Comparison of ENCODE assay signal across 8 mouse cellular contexts in genomic region chr13:45512531-45512930, GRCm38 (mm10). TPM values are rescaled to one million over a fixed set of nuclear protein-coding genes. Genes with fewer than 3 reads are reported as not detected.
DNase-seq lines count a peak whose midpoint lies in the region; ATAC-seq and TF ChIP-seq lines count a peak whose summit lies in the region.

No protein-coding gene starts in this region.

- TF ChIP-seq POLR2A in liver, adult 2 months (IDR thresholded peaks at IDR 0.05; ENCODE audit: extremely low read depth, insufficient read depth, low read length) = no peak

- no peak overlapping the region for H3ac ChIP-seq in C2C12 (ENCODE audit: control insufficient read depth, insufficient read length, low read depth)

- no peak for ATAC-seq in heart, embryonic 16.5 days (replicated peaks; ENCODE audit: extremely low read depth, insufficient read depth, low FRiP score)

- intact Hi-C loops in left cerebral cortex, adult 2 months (cut with DNase I) = no loop called here

- H3K27ac ChIP-seq in heart, embryonic 16.5 days (ENCODE audit: low read length) = peak overlapping the region; percentile 68
- H3K27ac ChIP-seq in liver, adult 2 months (replicated peaks; ENCODE audit: insufficient read depth, low read depth, low read length) = no peak overlapping the region
- no peak overlapping the region for H3K27ac ChIP-seq in left cerebral cortex, adult 2 months

- H3K4me3 ChIP-seq in C2C12 (ENCODE audit: insufficient read depth, poor library complexity, severe bottlenecking) = no peak overlapping the region
- H3K4me3 ChIP-seq in heart, embryonic 16.5 days (ENCODE audit: low read length) = no peak overlapping the region
- H3K4me3 ChIP-seq in liver, adult 2 months (ENCODE audit: insufficient read depth, low read depth, low read length) = no peak overlapping the region
- no peak overlapping the region for H3K4me3 ChIP-seq in left cerebral cortex, adult 2 months

- H3K36me3 ChIP-seq in C2C12 (ENCODE audit: control insufficient read depth, insufficient read depth) = no peaks in the 10 kb centered on the region
- peaks cover 1% of the 10 kb centered on the region; the same call in 1 of the 2 replicates for H3K36me3 ChIP-seq in heart, embryonic 16.5 days (ENCODE audit: control insufficient read depth, insufficient read depth)
- no peaks in the 10 kb centered on the region for H3K36me3 ChIP-seq in liver, adult 2 months (ENCODE audit: control insufficient read depth, insufficient read depth, low read length)

- no peaks in the 10 kb centered on the region for H3K9me3 ChIP-seq in heart, embryonic 16.5 days (replicated peaks; ENCODE audit: control insufficient read depth, low read length)

- no peak for TF ChIP-seq CTCF in C2C12 (IDR thresholded peaks at IDR 0.05; ENCODE audit: control insufficient read depth, insufficient read depth, insufficient read length)
- TF ChIP-seq CTCF in liver, adult 2 months (IDR thresholded peaks at IDR 0.05; ENCODE audit: low read depth, low read length) = no peak
- TF ChIP-seq CTCF in left cerebral cortex, adult 2 months (IDR thresholded peaks at IDR 0.05) = no peak

- H3K4me2 ChIP-seq in heart, embryonic 16.5 days (ENCODE audit: low read depth, low read length) = no peak overlapping the region

- H3K9ac ChIP-seq in heart, embryonic 16.5 days (ENCODE audit: low read length) = 0 out of 2 replicates have a peak overlapping the region, but pooled peaks have one; percentile 28
- H3K9ac ChIP-seq in liver, adult 2 months (ENCODE audit: low read depth, low read length) = no peak overlapping the region

- H3K79me3 ChIP-seq in C2C12 (ENCODE audit: low read depth) = no peaks in the 10 kb centered on the region

- peaks cover 78% of the 10 kb centered on the region for H3K4me1 ChIP-seq in heart, embryonic 16.5 days (ENCODE audit: control insufficient read depth, insufficient read depth, low read length)
- H3K4me1 ChIP-seq in liver, adult 2 months (ENCODE audit: control insufficient read depth, insufficient read depth, low read length) = peaks cover 3% of the 10 kb centered on the region; the same call in 1 of the 2 replicates

- no peaks in the 10 kb centered on the region for H3K27me3 ChIP-seq in C2C12 (ENCODE audit: control insufficient read depth, insufficient read depth, insufficient read length)
- no peaks in the 10 kb centered on the region for H3K27me3 ChIP-seq in heart, embryonic 16.5 days (ENCODE audit: control insufficient read depth, insufficient read depth, low read length)
- H3K27me3 ChIP-seq in liver, adult 2 months (ENCODE audit: control insufficient read depth, insufficient read depth, low read length) = 0 out of 2 replicates have a peak, but pooled peaks cover 8% of the 10 kb centered on the region

- DNase-seq in MEL-GATA-1-ER (ENCODE audit: extremely low read depth, low read depth) = peak; percentile 86
- DNase-seq in liver, adult 2 months (ENCODE audit: extremely low read depth, low read depth, low spot score) = peak; percentile 4
- DNase-seq in spleen, postnatal 14 days (ENCODE audit: low spot score in 2 of 2) = no peak
- DNase-seq in left cerebral cortex, adult 2 months (ENCODE audit: extremely low spot score in 1 of 2, low spot score in 2 of 2) = no peak
- DNase-seq in right cerebral cortex, postnatal 4 days = no peak
- DNase-seq in urinary bladder, adult 2 months (ENCODE audit: low spot score) = no peak

- H3K79me2 ChIP-seq in C2C12 (ENCODE audit: control insufficient read depth, insufficient read depth) = no peaks in the 10 kb centered on the region
- no peaks in the 10 kb centered on the region for H3K79me2 ChIP-seq in liver, adult 2 months (ENCODE audit: control insufficient read depth, insufficient read depth, low read length)

- 68% methylated on average over 8 of the region's 8 CpGs for WGBS in heart, embryonic 16.5 days
- 60% methylated on average over 8 of the region's 8 CpGs for WGBS in liver, adult 2 months

TF ChIP-seq in C2C12, 6 proteins besides CTCF, POLR2A, EP300 and RAD21:
- TF ChIP-seq CEBPB (IDR thresholded peaks at IDR 0.05; ENCODE audit: low read depth) = no peak
- no peak for TF ChIP-seq MYOD1 (IDR thresholded peaks at IDR 0.05; ENCODE audit: control insufficient read depth, insufficient read length, low read depth)
- TF ChIP-seq FOSL1 (IDR thresholded peaks at IDR 0.05; ENCODE audit: insufficient read depth, low read length, poor library complexity, severe bottlenecking) = no peak
- peak; percentile 26 for TF ChIP-seq MAX (IDR thresholded peaks at IDR 0.05)
- no peak for TF ChIP-seq USF1 (IDR thresholded peaks at IDR 0.05; ENCODE audit: low read depth)
- TF ChIP-seq MYOG (IDR thresholded peaks at IDR 0.05; ENCODE audit: control insufficient read depth, extremely low read depth, insufficient read length) = no peak
TF ChIP-seq in C2C12: peak in this region for 1.

RNA-seq across cellular contexts. Expression of gene Gmpr, which starts 5.3 kb away (rescaled TPM):
- polyA plus RNA-seq in C2C12 (2012; fragmentation: generic; extraction: Trizol) = 12.9 TPM
- polyA plus RNA-seq in heart, embryonic 16.5 days (2015; fragmentation: Nextera tagmentation; extraction: Ambion mirVana) = 213 and 219 TPM in 2 replicates
- 0.74 and 1.1 TPM in 2 replicates for total RNA-seq in liver, adult 2 months (2014; rRNA removed)
- polyA plus RNA-seq in liver, adult 2 months (2012; rRNA removed) = 1.5 and 2.2 TPM in 2 replicates
- total RNA-seq in left cerebral cortex, adult 2 months (2021) = 10 to 100 TPM; 46.0 to 50.6 TPM
- polyA plus RNA-seq in urinary bladder, adult 2 months (2012; rRNA removed) = 77.6 and 80.5 TPM in 2 replicates

Comparison
In these comparisons a context has a peak if more than half of its experiments do, and no peak if none do; other contexts are left out.
1. DNase-seq: peak in MEL-GATA-1-ER (single experiment) and liver, adult 2 months (single experiment); none in spleen, postnatal 14 days (0 of 2), left cerebral cortex, adult 2 months (0 of 2), right cerebral cortex, postnatal 4 days (single experiment) and urinary bladder, adult 2 months (single experiment).